Mouse (Mus musculus) thymus, adult 2 months (tissue): ENCODE results near the gene Trcg1.

Experiments used
- CTCF ChIP-seq: fragments of 200-500 bp; IDR thresholded peaks from 2 replicates; pipeline ENCODE4 v1.5.1; 2012; ENCODE audit warnings: mild to moderate bottlenecking, control low read depth, low read length, moderate library complexity, borderline replicate concordance; ENCODE audit not compliant: control insufficient read depth, poor library complexity, insufficient read depth; ENCODE audit errors: extremely low read depth
- POLR2A ChIP-seq: fragments of 200-500 bp; IDR thresholded peaks from 2 replicates; pipeline ENCODE4 v1.6.1; 2012; ENCODE audit warnings: mild to moderate bottlenecking, low read length, control low read depth, moderate library complexity; ENCODE audit not compliant: control insufficient read depth, poor library complexity, insufficient read depth; ENCODE audit errors: extremely low read depth

GRCm38 (mm10) chr9:57259736-57260135 is 23.4 kb downstream of the Trcg1 start:
- TF ChIP-seq CTCF (peak; percentile 88; the same call in 1 of the 2 replicates), POLR2A (no peak)
